Mouse (Mus musculus): ENCODE measurements at regions not wholly inside any gene's neighbourhood (a gene's known extent, or its start where the extent isn't known, plus 50 kb on each side); places are given as distances from the start of the nearest gene placed in this dataset.

GRCm38 (mm10) chr2:106504933-106505420 lies 188.1 kb upstream of the Mpped2 start:
- Histone ChIP-seq H3K36me3 (no peaks in the 10 kb centered on the region), H3K27me3 (no peaks in the 10 kb centered on the region), H3K4me1 (no peaks in the 10 kb centered on the region), H3K9ac (no peak overlapping the region), H3K27ac (no peak overlapping the region), H3K4me3 (no peak overlapping the region), H3K9me3 (no peaks in the 10 kb centered on the region), H3K4me2 (replicated peaks) (no peak overlapping the region)
- ATAC-seq (ENCODE audit: insufficient number of reproducible peaks, insufficient read depth, low FRiP score, low TSS enrichment) = no peak
- 86% methylated on average over 1 of the region's 1 CpGs for WGBS

- no peak for ATAC-seq (ENCODE audit: insufficient number of reproducible peaks, insufficient read depth, low FRiP score, low TSS enrichment)
- no peaks in the 10 kb centered on the region for H3K4me1 ChIP-seq
- H3K4me2 ChIP-seq (replicated peaks) = no peak overlapping the region
- no peak overlapping the region for H3K9ac ChIP-seq
- H3K9me3 ChIP-seq = no peaks in the 10 kb centered on the region
- H3K27me3 ChIP-seq = no peaks in the 10 kb centered on the region; the same call in 1 of the 2 replicates
- WGBS = 92% methylated on average over 9 of the region's 9 CpGs
- H3K4me3 ChIP-seq = no peak overlapping the region
- no peak overlapping the region for H3K27ac ChIP-seq
- no peaks in the 10 kb centered on the region for H3K36me3 ChIP-seq
Measured at GRCm38 (mm10) chr2:106511889-106512288, 181.2 kb upstream of the Mpped2 start.

GRCm38 (mm10) chr2:106512338-106513024 lies 180.6 kb upstream of the Mpped2 start:
- no peak overlapping the region for H3K4me2 ChIP-seq (replicated peaks)
- H3K4me1 ChIP-seq = no peaks in the 10 kb centered on the region
- H3K27me3 ChIP-seq = no peaks in the 10 kb centered on the region; the same call in 1 of the 2 replicates
- no peak overlapping the region for H3K27ac ChIP-seq
- no peak for ATAC-seq (ENCODE audit: insufficient number of reproducible peaks, insufficient read depth, low FRiP score, low TSS enrichment)
- WGBS = 41% methylated on average over 14 of the region's 14 CpGs
- H3K4me3 ChIP-seq = no peak overlapping the region
- H3K9me3 ChIP-seq = no peaks in the 10 kb centered on the region
- H3K9ac ChIP-seq = no peak overlapping the region
- no peaks in the 10 kb centered on the region for H3K36me3 ChIP-seq

- H3K27me3 ChIP-seq = no peaks in the 10 kb centered on the region; the same call in 1 of the 2 replicates
- H3K4me2 ChIP-seq (replicated peaks) = no peak overlapping the region
- no peak overlapping the region for H3K27ac ChIP-seq
- no peak overlapping the region for H3K9ac ChIP-seq
- H3K9me3 ChIP-seq = no peaks in the 10 kb centered on the region
- no peak overlapping the region for H3K4me3 ChIP-seq
- no peak for ATAC-seq (ENCODE audit: insufficient number of reproducible peaks, insufficient read depth, low FRiP score, low TSS enrichment)
- H3K4me1 ChIP-seq = no peaks in the 10 kb centered on the region
- no peaks in the 10 kb centered on the region for H3K36me3 ChIP-seq
- 54% methylated on average over 5 of the region's 5 CpGs for WGBS
Measured at GRCm38 (mm10) chr2:106513025-106513386, 180.1 kb upstream of the Mpped2 start.

- H3K4me1 ChIP-seq = no peaks in the 10 kb centered on the region
- no peaks in the 10 kb centered on the region for H3K27me3 ChIP-seq
- no peaks in the 10 kb centered on the region for H3K36me3 ChIP-seq
- no peak overlapping the region for H3K4me2 ChIP-seq (replicated peaks)
- H3K9ac ChIP-seq = no peak overlapping the region
- 75% methylated on average over 5 of the region's 5 CpGs for WGBS
- no peak overlapping the region for H3K4me3 ChIP-seq
- no peak for ATAC-seq (ENCODE audit: insufficient number of reproducible peaks, insufficient read depth, low FRiP score, low TSS enrichment)
- H3K9me3 ChIP-seq = no peaks in the 10 kb centered on the region
- no peak overlapping the region for H3K27ac ChIP-seq
Measured at GRCm38 (mm10) chr2:106517224-106517623, 175.8 kb upstream of the Mpped2 start.

GRCm38 (mm10) chr2:106522961-106523360 lies 170.1 kb upstream of the Mpped2 start:
- Histone ChIP-seq H3K36me3 (no peaks in the 10 kb centered on the region), H3K9me3 (no peaks in the 10 kb centered on the region), H3K4me3 (no peak overlapping the region), H3K9ac (no peak overlapping the region), H3K4me2 (replicated peaks) (no peak overlapping the region), H3K4me1 (no peaks in the 10 kb centered on the region), H3K27ac (no peak overlapping the region), H3K27me3 (no peaks in the 10 kb centered on the region)
- WGBS = 92% methylated on average over 3 of the region's 3 CpGs
- no peak for ATAC-seq (ENCODE audit: insufficient number of reproducible peaks, insufficient read depth, low FRiP score, low TSS enrichment)

- peak; percentile 72; the same call in 1 of the 2 replicates for ATAC-seq (ENCODE audit: insufficient number of reproducible peaks, insufficient read depth, low FRiP score, low TSS enrichment)
- H3K36me3 ChIP-seq = no peaks in the 10 kb centered on the region
- no peaks in the 10 kb centered on the region for H3K9me3 ChIP-seq
- no peaks in the 10 kb centered on the region for H3K4me1 ChIP-seq
- H3K4me3 ChIP-seq = no peak overlapping the region
- H3K9ac ChIP-seq = no peak overlapping the region
- H3K27me3 ChIP-seq = no peaks in the 10 kb centered on the region
- H3K27ac ChIP-seq = 0 out of 2 replicates have a peak overlapping the region, but pooled peaks have one; percentile 65
- WGBS = 57% methylated on average over 2 of the region's 2 CpGs
- no peak overlapping the region for H3K4me2 ChIP-seq (replicated peaks)
Measured at GRCm38 (mm10) chr2:106527008-106527407, 166.1 kb upstream of the Mpped2 start.

GRCm38 (mm10) chr2:106529247-106529646 lies 163.8 kb upstream of the Mpped2 start:
- H3K4me3 ChIP-seq = no peak overlapping the region
- no peak for ATAC-seq (ENCODE audit: insufficient number of reproducible peaks, insufficient read depth, low FRiP score, low TSS enrichment)
- H3K27me3 ChIP-seq = no peaks in the 10 kb centered on the region
- WGBS = 53% methylated on average over 5 of the region's 5 CpGs
- no peaks in the 10 kb centered on the region for H3K4me1 ChIP-seq
- H3K9me3 ChIP-seq = no peaks in the 10 kb centered on the region
- H3K9ac ChIP-seq = no peak overlapping the region
- no peak overlapping the region for H3K27ac ChIP-seq
- no peak overlapping the region for H3K4me2 ChIP-seq (replicated peaks)
- H3K36me3 ChIP-seq = no peaks in the 10 kb centered on the region

GRCm38 (mm10) chr2:106529746-106530145 lies 163.3 kb upstream of the Mpped2 start:
- Histone ChIP-seq H3K9me3 (no peaks in the 10 kb centered on the region), H3K4me3 (no peak overlapping the region), H3K36me3 (no peaks in the 10 kb centered on the region), H3K9ac (no peak overlapping the region), H3K4me2 (replicated peaks) (no peak overlapping the region), H3K27me3 (no peaks in the 10 kb centered on the region), H3K27ac (no peak overlapping the region), H3K4me1 (no peaks in the 10 kb centered on the region)
- 41% methylated on average over 2 of the region's 2 CpGs for WGBS
- peak; percentile 37; the same call in 1 of the 2 replicates for ATAC-seq (ENCODE audit: insufficient number of reproducible peaks, insufficient read depth, low FRiP score, low TSS enrichment)

GRCm38 (mm10) chr2:106538329-106538728 lies 154.7 kb upstream of the Mpped2 start:
- ATAC-seq (ENCODE audit: insufficient number of reproducible peaks, insufficient read depth, low FRiP score, low TSS enrichment) = no peak
- Histone ChIP-seq H3K27ac (no peak overlapping the region), H3K4me3 (no peak overlapping the region), H3K27me3 (no peaks in the 10 kb centered on the region), H3K4me1 (no peaks in the 10 kb centered on the region; the same call in 1 of the 2 replicates), H3K4me2 (replicated peaks) (no peak overlapping the region), H3K9ac (no peak overlapping the region), H3K36me3 (no peaks in the 10 kb centered on the region), H3K9me3 (no peaks in the 10 kb centered on the region)
- WGBS = 75% methylated on average over 4 of the region's 4 CpGs

- Histone ChIP-seq H3K27me3 (no peaks in the 10 kb centered on the region), H3K9ac (no peak overlapping the region), H3K4me3 (no peak overlapping the region), H3K4me2 (replicated peaks) (no peak overlapping the region), H3K27ac (no peak overlapping the region), H3K4me1 (no peaks in the 10 kb centered on the region; the same call in 1 of the 2 replicates), H3K9me3 (no peaks in the 10 kb centered on the region), H3K36me3 (no peaks in the 10 kb centered on the region)
- 93% methylated on average over 5 of the region's 5 CpGs for WGBS
- ATAC-seq (ENCODE audit: insufficient number of reproducible peaks, insufficient read depth, low FRiP score, low TSS enrichment) = no peak
Measured at GRCm38 (mm10) chr2:106540176-106540575, 152.9 kb upstream of the Mpped2 start.

GRCm38 (mm10) chr2:106547117-106547516 lies 146.0 kb upstream of the Mpped2 start:
- no peak for ATAC-seq (ENCODE audit: insufficient number of reproducible peaks, insufficient read depth, low FRiP score, low TSS enrichment)
- WGBS = 80% methylated on average over 4 of the region's 4 CpGs
- no peak overlapping the region for H3K4me2 ChIP-seq (replicated peaks)

More at GRCm38 (mm10) chr2:106547117-106547516, 146.0 kb upstream of the Mpped2 start:
- Histone ChIP-seq H3K36me3 (no peaks in the 10 kb centered on the region), H3K27ac (no peak overlapping the region), H3K4me3 (no peak overlapping the region), H3K27me3 (0 out of 2 replicates have a peak, but pooled peaks cover 2% of the 10 kb centered on the region), H3K4me1 (0 out of 2 replicates have a peak, but pooled peaks cover 3% of the 10 kb centered on the region), H3K9ac (no peak overlapping the region), H3K9me3 (no peaks in the 10 kb centered on the region)
